Comparison of ENCODE assay signal across 8 mouse cellular contexts in genomic region chr4:137357517-137358254, GRCm38 (mm10). TPM values are rescaled to one million over a fixed set of nuclear protein-coding genes. Genes with fewer than 3 reads are reported as not detected.
DNase-seq lines count a peak whose midpoint lies in the region; ATAC-seq and TF ChIP-seq lines count a peak whose summit lies in the region.

TSS of gene Cdc42 (minus strand) at chr4:137357720.

- WGBS in embryonic facial prominence, embryonic 13.5 days = under 1% methylated on average over 39 of the region's 44 CpGs
- under 1% methylated on average over 39 of the region's 44 CpGs for WGBS in kidney, adult 2 months
- under 1% methylated on average over 37 of the region's 44 CpGs for WGBS in limb, embryonic 12.5 days
- 2% methylated on average over 31 of the region's 44 CpGs for WGBS in midbrain, embryonic 15.5 days
- under 1% methylated on average over 34 of the region's 44 CpGs for WGBS in spleen, adult 2 months

- DNase-seq in 3134 (ENCODE audit: extremely low read depth, insufficient read length, low spot score) = peak; percentile 96
- peak; percentile 99 for DNase-seq in adrenal gland, postnatal 36 days
- peak; percentile 99 for DNase-seq in heart, adult 18-20 months
- DNase-seq in kidney, adult 2 months = peak; percentile 99
- DNase-seq in spleen, adult 2 months (ENCODE audit: low read depth in 1 of 2, low spot score in 2 of 2) = peak; percentile 93 to 98

- H3K27ac ChIP-seq in embryonic facial prominence, embryonic 13.5 days = peak within 1 kb of the TSS; percentile 97
- peak within 1 kb of the TSS; percentile 92 for H3K27ac ChIP-seq in kidney, adult 2 months (ENCODE audit: insufficient read depth, low read depth, low read length)
- H3K27ac ChIP-seq in limb, embryonic 12.5 days = peak within 1 kb of the TSS; percentile 98
- H3K27ac ChIP-seq in midbrain, embryonic 15.5 days = peak within 1 kb of the TSS; percentile 98
- H3K27ac ChIP-seq in spleen, adult 2 months (ENCODE audit: insufficient read depth, low read length) = peak within 1 kb of the TSS; percentile 99

- no peaks in the 10 kb centered on the region for H3K27me3 ChIP-seq in embryonic facial prominence, embryonic 13.5 days
- H3K27me3 ChIP-seq in kidney, adult 2 months (replicated peaks; ENCODE audit: control insufficient read depth, insufficient read depth, low read length) = no peaks in the 10 kb centered on the region
- H3K27me3 ChIP-seq in limb, embryonic 12.5 days = 0 out of 2 replicates have a peak, but pooled peaks cover 2% of the 10 kb centered on the region
- H3K27me3 ChIP-seq in midbrain, embryonic 15.5 days (replicated peaks) = no peaks in the 10 kb centered on the region
- H3K27me3 ChIP-seq in spleen, adult 2 months (ENCODE audit: control insufficient read depth, insufficient read depth, low read length) = 0 out of 2 replicates have a peak, but pooled peaks cover 2% of the 10 kb centered on the region

- ATAC-seq in embryonic facial prominence, embryonic 13.5 days (ENCODE audit: insufficient number of reproducible peaks, insufficient read depth, low FRiP score, low TSS enrichment, low read depth) = peak; percentile 96
- ATAC-seq in limb, embryonic 12.5 days (ENCODE audit: insufficient number of reproducible peaks, insufficient read depth, low FRiP score, low TSS enrichment, low read depth) = peak; percentile 96
- peak; percentile 97 for ATAC-seq in midbrain, embryonic 15.5 days (replicated peaks)

- H3K4me3 ChIP-seq in embryonic facial prominence, embryonic 13.5 days = peak within 1 kb of the TSS; percentile 94
- H3K4me3 ChIP-seq in kidney, adult 2 months (ENCODE audit: insufficient read depth, low read depth, low read length) = peak within 1 kb of the TSS; percentile 81
- H3K4me3 ChIP-seq in limb, embryonic 12.5 days (replicated peaks) = peak within 1 kb of the TSS; percentile 97
- peak within 1 kb of the TSS; percentile 90 for H3K4me3 ChIP-seq in midbrain, embryonic 15.5 days
- H3K4me3 ChIP-seq in spleen, adult 2 months (ENCODE audit: extremely low read depth, insufficient read depth, insufficient read length) = peak within 1 kb of the TSS; percentile 94

- no peak for TF ChIP-seq CTCF in kidney, adult 2 months (conservative IDR thresholded peaks at IDR 0.05; ENCODE audit: insufficient read depth, insufficient read length, low read depth, low read length)
- TF ChIP-seq CTCF in spleen, adult 2 months (IDR thresholded peaks at IDR 0.05; ENCODE audit: extremely low read depth, insufficient read depth, insufficient read length, insufficient replicate concordance) = no peak

- peak within 1 kb of the TSS; percentile 100 for H3K9ac ChIP-seq in embryonic facial prominence, embryonic 13.5 days
- peak within 1 kb of the TSS; percentile 99 for H3K9ac ChIP-seq in limb, embryonic 12.5 days (replicated peaks)
- peak within 1 kb of the TSS; percentile 100 for H3K9ac ChIP-seq in midbrain, embryonic 15.5 days

- no peaks in the 10 kb centered on the region for H3K9me3 ChIP-seq in embryonic facial prominence, embryonic 13.5 days
- H3K9me3 ChIP-seq in limb, embryonic 12.5 days = no peaks in the 10 kb centered on the region
- H3K9me3 ChIP-seq in midbrain, embryonic 15.5 days = no peaks in the 10 kb centered on the region

- peaks cover 32% of the 10 kb centered on the region for H3K4me1 ChIP-seq in embryonic facial prominence, embryonic 13.5 days
- H3K4me1 ChIP-seq in kidney, adult 2 months (ENCODE audit: control insufficient read depth, insufficient read depth, low read length) = peaks cover 21% of the 10 kb centered on the region
- H3K4me1 ChIP-seq in limb, embryonic 12.5 days (replicated peaks) = peaks cover 27% of the 10 kb centered on the region
- H3K4me1 ChIP-seq in midbrain, embryonic 15.5 days = peaks cover 35% of the 10 kb centered on the region
- peaks cover 14% of the 10 kb centered on the region for H3K4me1 ChIP-seq in spleen, adult 2 months (ENCODE audit: control insufficient read depth, insufficient read depth, insufficient read length)

- no peak for TF ChIP-seq POLR2A in kidney, adult 2 months (IDR thresholded peaks at IDR 0.05; ENCODE audit: low read depth, low read length)
- peak; percentile 96 for TF ChIP-seq POLR2A in spleen, adult 2 months (IDR thresholded peaks at IDR 0.05; ENCODE audit: low read depth, low read length)

- H3K36me3 ChIP-seq in embryonic facial prominence, embryonic 13.5 days = no peaks in the 10 kb centered on the region
- H3K36me3 ChIP-seq in kidney, adult 2 months (ENCODE audit: control insufficient read depth, insufficient read depth, low read length) = no peaks in the 10 kb centered on the region
- H3K36me3 ChIP-seq in limb, embryonic 12.5 days = no peaks in the 10 kb centered on the region
- H3K36me3 ChIP-seq in midbrain, embryonic 15.5 days (replicated peaks) = no peaks in the 10 kb centered on the region
- H3K36me3 ChIP-seq in spleen, adult 2 months (ENCODE audit: control insufficient read depth, insufficient read depth, low read length) = peaks cover 2% of the 10 kb centered on the region; the same call in 1 of the 2 replicates

- peak within 1 kb of the TSS; percentile 81 for H3K4me2 ChIP-seq in embryonic facial prominence, embryonic 13.5 days
- peak within 1 kb of the TSS; percentile 76 for H3K4me2 ChIP-seq in limb, embryonic 12.5 days
- H3K4me2 ChIP-seq in midbrain, embryonic 15.5 days = peak within 1 kb of the TSS; percentile 71

RNA-seq across cellular contexts. Expression of gene Cdc42, which starts in this region (rescaled TPM):
- total RNA-seq in adrenal gland, postnatal 36 days (2021) = 100 to 1,000 TPM; 436 to 446 TPM
- 700 and 721 TPM in 2 replicates for polyA plus RNA-seq in embryonic facial prominence, embryonic 13.5 days (2015; fragmentation: Nextera tagmentation; extraction: Ambion mirVana)
- total RNA-seq in heart, adult 18-20 months (2021) = 100 to 1,000 TPM; 143 to 147 TPM
- 83.5 and 116 TPM in 2 replicates for polyA plus RNA-seq in kidney, adult 2 months (2012; rRNA removed)
- 589 and 620 TPM in 2 replicates for polyA plus RNA-seq in limb, embryonic 12.5 days (2016; fragmentation: Nextera tagmentation; extraction: Ambion mirVana)
- 902 and 940 TPM in 2 replicates for polyA plus RNA-seq in midbrain, embryonic 15.5 days (2015; fragmentation: Nextera tagmentation; extraction: Ambion mirVana)
- 42.1 and 55.5 TPM in 2 replicates for polyA plus RNA-seq in spleen, adult 2 months (2012; rRNA removed)

Comparison
In these comparisons a context has a peak if more than half of its experiments do, and no peak if none do; other contexts are left out.
1. Peak in every context shown above with its lines: DNase-seq, ATAC-seq, H3K4me3 ChIP-seq and H3K27ac ChIP-seq.